Mouse (Mus musculus) heart, adult 2 months (tissue): ENCODE results near the gene Top1.

Source experiments
- CTCF ChIP-seq: fragments of 200-600 bp; IDR thresholded peaks from 2 replicates; pipeline ENCODE4 v1.8.1; 2022; ENCODE audit warnings: antibody characterized with exemption, mild to moderate bottlenecking, moderate library complexity
- EP300 ChIP-seq: fragments of 200-500 bp; IDR thresholded peaks from 2 replicates; pipeline ENCODE4 v1.6.1; 2011; ENCODE audit warnings: low read depth, low read length, control low read depth; ENCODE audit not compliant: insufficient read depth
- POLR2A ChIP-seq: fragments of 200-500 bp; IDR thresholded peaks from 2 replicates; pipeline ENCODE4 v1.6.1; 2011; ENCODE audit warnings: mild to moderate bottlenecking, low read depth, low read length, control low read depth; ENCODE audit not compliant: insufficient read depth

DNA sequence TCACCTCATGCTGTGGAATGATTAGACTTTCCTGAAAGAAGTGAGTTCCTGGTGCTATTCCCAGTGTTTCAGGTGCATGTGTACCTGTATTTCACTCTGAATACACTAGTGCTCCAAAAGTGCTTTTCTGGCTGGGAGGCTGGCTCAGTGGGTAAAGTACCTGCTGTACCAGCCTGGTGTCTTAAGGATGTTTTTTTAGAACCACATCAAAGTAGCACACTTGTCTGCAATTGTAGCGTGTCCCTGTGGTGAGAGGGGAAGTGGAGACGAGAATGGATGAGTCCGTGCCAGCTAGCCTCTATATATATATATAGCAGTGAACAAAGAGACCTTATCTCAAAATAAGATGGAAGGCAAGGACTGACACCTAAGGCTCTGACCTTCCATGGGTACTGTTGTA, 55.9 kb downstream of the Top1 start:
- no peak for TF ChIP-seq POLR2A
- TF ChIP-seq CTCF, result no peak
- no peak for TF ChIP-seq EP300
